Mouse (Mus musculus) spleen, adult 10 weeks (tissue): Measurements from ENCODE around the gene Mmp19. TPM values are rescaled to one million over a fixed set of nuclear protein-coding genes. Genes with fewer than 3 reads are reported as not detected.

Source experiments
- polyA plus RNA-seq: library from polyadenylated mRNA; stranded (reverse); fragments of 350-450 nt; fragmentation: Illumina TruSeq; extraction: RNeasy Lipid Tissue Mini Kit (QIAGEN cat#74804); gene quantifications from one replicate; pipeline ENCODE4 v1.2.3, GENCODE M21; 2015; ENCODE audit warnings: low replicate concordance; ENCODE audit not compliant: insufficient read depth

Gene Mmp19
- polyA plus RNA-seq: 4.1 TPM

GRCm38 (mm10) chr10:128790398-128791124 is at the start of gene Mmp19:
Gene Mmp19, plus strand, starts transcription at chr10:128790910.

GRCm38 (mm10) chr10:128744680-128745601 is 45.8 kb upstream of the Mmp19 start, which contains the start of gene Dgka:
Gene Dgka, minus strand, starts transcription at chr10:128744855.

GRCm38 (mm10) chr10:128747646-128748251 is 43.0 kb upstream of the Mmp19 start, which contains the start of gene Pym1:
Gene Pym1, plus strand, starts transcription at chr10:128747889.

GRCm38 (mm10) chr10:128803771-128804270 is 13.1 kb downstream of the Mmp19 start, which contains the start of gene Dnajc14:
Gene Dnajc14, plus strand, starts transcription at chr10:128804062.

GRCm38 (mm10) chr10:128804271-128805091 is 13.8 kb downstream of the Mmp19 start, which contains the start of gene Tmem198b:
Gene Tmem198b, minus strand, starts transcription at chr10:128804370.

GRCm38 (mm10) chr10:128817033-128817432 is 26.3 kb downstream of the Mmp19 start, which contains the start of gene Sarnp:
Gene Sarnp, plus strand, starts transcription at chr10:128817333.

GRCm38 (mm10) chr10:128821358-128822056 is 30.8 kb downstream of the Mmp19 start, which contains the start of gene Ormdl2:
Gene Ormdl2, minus strand, starts transcription at chr10:128821645.

Other genes starting within 250 kb of the Mmp19 start
- 10.0 TPM for gene Zc3h10, start 243.1 kb upstream of the Mmp19 start, polyA plus RNA-seq
- gene Rpl41, start 241.6 kb upstream of the Mmp19 start, polyA plus RNA-seq: 904 TPM
- 149 TPM for gene Pa2g4, start 224.9 kb upstream of the Mmp19 start, polyA plus RNA-seq
- 2.2 TPM for gene Erbb3, start 201.3 kb upstream of the Mmp19 start, polyA plus RNA-seq
- 387 TPM for gene Rps26, start 164.2 kb upstream of the Mmp19 start, polyA plus RNA-seq
- 1.4 TPM for gene Ikzf4, start 144.9 kb upstream of the Mmp19 start, polyA plus RNA-seq
- 11.8 TPM for gene Suox, start 116.8 kb upstream of the Mmp19 start, polyA plus RNA-seq
- 110 TPM for gene Rab5b, start 94.6 kb upstream of the Mmp19 start, polyA plus RNA-seq
- gene Pmel, start 86.7 kb upstream of the Mmp19 start, polyA plus RNA-seq: 0.30 TPM
- 64.5 TPM for gene Cdk2, start 85.9 kb upstream of the Mmp19 start, polyA plus RNA-seq
- 222 TPM for gene Dgka, start 46.1 kb upstream of the Mmp19 start, polyA plus RNA-seq
- 26.8 TPM for gene Pym1, start 43.0 kb upstream of the Mmp19 start, polyA plus RNA-seq
- 63.9 TPM for gene Dnajc14, start 13.2 kb downstream of the Mmp19 start, polyA plus RNA-seq
- 10.7 TPM for gene Tmem198b, start 13.5 kb downstream of the Mmp19 start, polyA plus RNA-seq
- gene Sarnp, start 26.4 kb downstream of the Mmp19 start, polyA plus RNA-seq: 193 TPM
- gene Ormdl2, start 30.7 kb downstream of the Mmp19 start, polyA plus RNA-seq: 55.9 TPM
- gene Gdf11, start 100.8 kb downstream of the Mmp19 start, polyA plus RNA-seq: 20.5 TPM
- gene Cd63, start 110.1 kb downstream of the Mmp19 start, polyA plus RNA-seq: 133 TPM
- gene Rdh5, start 132.0 kb downstream of the Mmp19 start, polyA plus RNA-seq: 10.6 TPM
- gene Bloc1s1, start 133.1 kb downstream of the Mmp19 start, polyA plus RNA-seq: 64.2 TPM
- 1.9 TPM for gene Itga7, start 142.9 kb downstream of the Mmp19 start, polyA plus RNA-seq
- not detected for gene Mettl7b, start 170.1 kb downstream of the Mmp19 start, polyA plus RNA-seq
- not detected for gene Olfr9, start 198.5 kb downstream of the Mmp19 start, polyA plus RNA-seq
- not detected for gene Olfr763, start 219.9 kb downstream of the Mmp19 start, polyA plus RNA-seq
- not detected for gene Olfr764-ps1, start 249.0 kb downstream of the Mmp19 start, polyA plus RNA-seq